In genomic region chr5:31047848-31048762, GRCm38 (mm10) we compare ENCODE assay signal across 8 mouse cellular contexts. TPM values are rescaled to one million over a fixed set of nuclear protein-coding genes. Genes with fewer than 3 reads are reported as not detected.
DNase-seq lines count a peak whose midpoint lies in the region; ATAC-seq lines count a peak whose summit lies in the region.

Gene Atraid (plus strand): TSS chr5:31048312.

- H3K9ac ChIP-seq in heart, embryonic 13.5 days: peak within 1 kb of the TSS; percentile 94
- peak within 1 kb of the TSS; percentile 84 for H3K9ac ChIP-seq in liver, embryonic 12.5 days
- peak within 1 kb of the TSS; percentile 75 for H3K9ac ChIP-seq in stomach, embryonic 15.5 days

- H3K27ac ChIP-seq in brown adipose tissue, adult 24 weeks (replicated peaks; ENCODE audit: low read depth, low read length): peak within 1 kb of the TSS; percentile 98
- H3K27ac ChIP-seq in heart, embryonic 13.5 days (replicated peaks): peak within 1 kb of the TSS; percentile 99
- H3K27ac ChIP-seq in liver, embryonic 12.5 days: peak within 1 kb of the TSS; percentile 92
- H3K27ac ChIP-seq in stomach, embryonic 15.5 days: peak within 1 kb of the TSS; percentile 97

- no peaks in the 10 kb centered on the region for H3K4me1 ChIP-seq in brown adipose tissue, adult 24 weeks (ENCODE audit: control insufficient read depth, insufficient read depth, insufficient read length, low read length)
- H3K4me1 ChIP-seq in heart, embryonic 13.5 days: peaks cover 14% of the 10 kb centered on the region
- peaks cover 27% of the 10 kb centered on the region for H3K4me1 ChIP-seq in liver, embryonic 12.5 days
- H3K4me1 ChIP-seq in stomach, embryonic 15.5 days: peaks cover 12% of the 10 kb centered on the region

- peaks cover 26% of the 10 kb centered on the region for H3K36me3 ChIP-seq in heart, embryonic 13.5 days
- H3K36me3 ChIP-seq in liver, embryonic 12.5 days: peaks cover 25% of the 10 kb centered on the region
- no peaks in the 10 kb centered on the region for H3K36me3 ChIP-seq in stomach, embryonic 15.5 days

- H3K27me3 ChIP-seq in heart, embryonic 13.5 days (replicated peaks): no peaks in the 10 kb centered on the region
- H3K27me3 ChIP-seq in liver, embryonic 12.5 days (replicated peaks): no peaks in the 10 kb centered on the region
- H3K27me3 ChIP-seq in stomach, embryonic 15.5 days (replicated peaks): no peaks in the 10 kb centered on the region

- WGBS in heart, embryonic 13.5 days: under 1% methylated on average over 72 of the region's 73 CpGs
- WGBS in liver, embryonic 12.5 days (ENCODE audit: insufficient replicate concordance): under 1% methylated on average over 73 of the region's 73 CpGs
- WGBS in stomach, embryonic 15.5 days: 0% methylated on average over 72 of the region's 73 CpGs

- peak; percentile 100 for DNase-seq in CD4-positive, CD25-positive, alpha-beta regulatory T cell, adult 2 months (ENCODE audit: low read depth, low spot score)
- DNase-seq in fat pad, adult 2 months (ENCODE audit: extremely low read depth, low read depth, low spot score): peak; percentile 62
- DNase-seq in kidney, postnatal 10 days: peak; percentile 99
- DNase-seq in natural killer cell, adult 2 months (ENCODE audit: low spot score in 2 of 2): peak; percentile 98

- peak within 1 kb of the TSS; percentile 91 for H3K4me2 ChIP-seq in heart, embryonic 13.5 days
- H3K4me2 ChIP-seq in liver, embryonic 12.5 days: peak within 1 kb of the TSS; percentile 97
- H3K4me2 ChIP-seq in stomach, embryonic 15.5 days: peak within 1 kb of the TSS; percentile 80

- H3K4me3 ChIP-seq in brown adipose tissue, adult 24 weeks (ENCODE audit: insufficient read depth, low read depth, low read length): peak within 1 kb of the TSS; percentile 89
- H3K4me3 ChIP-seq in heart, embryonic 13.5 days: peak within 1 kb of the TSS; percentile 76
- peak within 1 kb of the TSS; percentile 81 for H3K4me3 ChIP-seq in liver, embryonic 12.5 days
- H3K4me3 ChIP-seq in stomach, embryonic 15.5 days (replicated peaks): peak within 1 kb of the TSS; percentile 78

- H3K9me3 ChIP-seq in heart, embryonic 13.5 days: no peaks in the 10 kb centered on the region
- no peaks in the 10 kb centered on the region for H3K9me3 ChIP-seq in liver, embryonic 12.5 days (replicated peaks)
- no peaks in the 10 kb centered on the region for H3K9me3 ChIP-seq in stomach, embryonic 15.5 days

- ATAC-seq in heart, embryonic 13.5 days (ENCODE audit: extremely low read depth, insufficient number of reproducible peaks, low FRiP score, low TSS enrichment): peak; percentile 97
- ATAC-seq in liver, embryonic 12.5 days: peak; percentile 95
- ATAC-seq in stomach, embryonic 15.5 days (ENCODE audit: insufficient read depth, low FRiP score, low read depth): peak; percentile 97

RNA-seq across cellular contexts. Expression of gene Atraid, which starts in this region (rescaled TPM):
- 156 and 168 TPM in 2 replicates for polyA plus RNA-seq in brown adipose tissue, adult 24 weeks (2012; ENCODE audit: insufficient read depth, insufficient read length, missing spikeins)
- polyA plus RNA-seq in heart, embryonic 13.5 days (2015; fragmentation: Nextera tagmentation; extraction: Ambion mirVana): 119 and 124 TPM in 2 replicates
- polyA plus RNA-seq in liver, embryonic 12.5 days (2016; fragmentation: Nextera tagmentation; extraction: Ambion mirVana): 47.4 and 54.5 TPM in 2 replicates
- polyA plus RNA-seq in stomach, embryonic 15.5 days (2015; fragmentation: Nextera tagmentation; extraction: Ambion mirVana): 151 and 157 TPM in 2 replicates

Comparison
In these comparisons a context has a peak if more than half of its experiments do, and no peak if none do; other contexts are left out.
1. Peak in every context shown above with its lines: DNase-seq, ATAC-seq, H3K4me3 ChIP-seq and H3K27ac ChIP-seq.